Mouse (Mus musculus) lung, postnatal 0 days (tissue): ENCODE measurements around the gene Ttll5.

Source experiments
- CTCF ChIP-seq: IDR thresholded peaks from 2 replicates; pipeline ENCODE4 v1.5.1; 2016; ENCODE audit warnings: antibody characterized with exemption, mild to moderate bottlenecking
- EP300 ChIP-seq: IDR thresholded peaks from 2 replicates; pipeline ENCODE4 v1.6.1; 2016; ENCODE audit warnings: antibody characterized with exemption, mild to moderate bottlenecking, control low read depth

GRCm38 (mm10) chr12:85930713-85931112 is 106.3 kb downstream of the Ttll5 start:
- TF ChIP-seq CTCF, result peak; percentile 34
- TF ChIP-seq EP300, result no peak
